Mouse (Mus musculus) erythroblast, embryonic 14.5 days (primary cell): ENCODE measurements at regions not wholly inside any gene's neighbourhood (a gene's known extent, or its start where the extent isn't known, plus 50 kb on each side); places are given as distances from the start of the nearest gene placed in this dataset.

Experiments used
- H3K27me3 ChIP-seq: 2 replicates; pipeline ENCODE4 v1.6.1; 2012; ENCODE audit warnings: inconsistent platforms; ENCODE audit not compliant: control insufficient read depth
- H3K36me3 ChIP-seq: 2 replicates; pipeline ENCODE4 v1.6.1; 2012; ENCODE audit warnings: mild to moderate bottlenecking, inconsistent platforms; ENCODE audit not compliant: control insufficient read depth
- H3K4me1 ChIP-seq: 2 replicates; pipeline ENCODE4 v1.6.1; 2012; ENCODE audit warnings: inconsistent platforms; ENCODE audit not compliant: control insufficient read depth
- H3K4me3 ChIP-seq: replicated peaks from 2 replicates; pipeline ENCODE3; 2012; ENCODE audit warnings: moderate library complexity, mild to moderate bottlenecking, inconsistent platforms
- H3K9me3 ChIP-seq: 2 replicates; pipeline ENCODE4 v1.6.1; 2012; ENCODE audit warnings: low read length, inconsistent platforms, mixed read lengths; ENCODE audit not compliant: control insufficient read depth
- GATA1 ChIP-seq: IDR thresholded peaks from 2 replicates; pipeline ENCODE4 v1.6.1; 2012; ENCODE audit warnings: low read length, inconsistent platforms, mixed read lengths
- TAL1 ChIP-seq: IDR thresholded peaks from 3 replicates; pipeline ENCODE4 v1.6.1; 2012; ENCODE audit warnings: low read length, inconsistent platforms, mixed read lengths

GRCm38 (mm10) chr4:93793104-93793503, 457.8 kb upstream of the Tusc1 start:
- no peak for TF ChIP-seq TAL1
- H3K36me3 ChIP-seq, result no peaks in the 10 kb centered on the region
- H3K27me3 ChIP-seq, result no peaks in the 10 kb centered on the region
- no peak overlapping the region for H3K4me3 ChIP-seq
- H3K9me3 ChIP-seq, result no peaks in the 10 kb centered on the region
- H3K4me1 ChIP-seq, result no peaks in the 10 kb centered on the region

DNA sequence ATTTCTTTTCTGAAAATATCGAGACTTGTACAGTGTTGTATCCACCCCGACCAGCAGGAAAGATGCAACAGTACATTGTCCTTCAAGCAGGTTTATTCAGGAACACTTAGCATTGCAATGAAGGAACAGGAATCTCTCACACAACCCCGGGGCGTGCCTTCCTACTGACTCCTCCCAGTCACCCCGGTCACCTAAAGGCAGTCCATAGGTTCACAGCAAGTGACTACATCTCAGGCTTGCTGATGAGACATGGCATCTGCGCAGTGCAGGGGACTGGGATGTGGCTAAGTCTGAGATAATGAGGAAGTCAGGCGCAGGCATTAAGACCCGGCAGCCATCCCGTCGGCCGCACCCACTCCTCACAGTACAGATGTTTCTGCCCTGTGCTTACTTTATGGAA, 454.8 kb upstream of the Tusc1 start:
- Histone ChIP-seq H3K9me3 (no peaks in the 10 kb centered on the region), H3K27me3 (no peaks in the 10 kb centered on the region), H3K36me3 (no peaks in the 10 kb centered on the region), H3K4me3 (no peak overlapping the region), H3K4me1 (no peaks in the 10 kb centered on the region)
- TF ChIP-seq TAL1 (no peak), GATA1 (no peak)

DNA sequence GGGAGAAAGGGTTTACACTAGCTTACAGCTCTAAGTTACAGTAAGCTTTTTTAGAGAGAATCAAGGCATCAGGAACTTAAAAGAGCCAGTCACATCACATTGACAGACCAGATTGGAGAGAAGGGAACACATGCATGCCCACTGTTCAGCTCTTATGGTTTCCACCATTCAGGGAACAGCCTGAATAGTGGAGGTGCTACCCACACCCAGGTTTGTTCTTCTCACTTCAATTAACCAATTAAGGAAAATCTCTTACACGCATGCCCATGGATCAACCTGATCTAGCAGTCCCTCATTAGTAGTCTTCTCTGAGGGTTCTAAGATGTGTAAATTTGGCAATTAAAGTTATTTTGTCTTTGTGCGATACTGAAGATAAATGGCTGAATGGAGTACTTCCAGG, 419.2 kb upstream of the Tusc1 start:
- Histone ChIP-seq H3K36me3 (no peaks in the 10 kb centered on the region), H3K9me3 (no peaks in the 10 kb centered on the region), H3K27me3 (no peaks in the 10 kb centered on the region), H3K4me1 (no peaks in the 10 kb centered on the region), H3K4me3 (no peak overlapping the region)
- TF ChIP-seq GATA1 (no peak), TAL1 (no peak)

- H3K4me3 ChIP-seq, result no peak overlapping the region
- H3K36me3 ChIP-seq, result no peaks in the 10 kb centered on the region
- H3K4me1 ChIP-seq, result no peaks in the 10 kb centered on the region
- no peaks in the 10 kb centered on the region for H3K9me3 ChIP-seq
- no peak for TF ChIP-seq TAL1
- no peaks in the 10 kb centered on the region for H3K27me3 ChIP-seq
Measured at GRCm38 (mm10) chr4:93746326-93746725, 411.0 kb upstream of the Tusc1 start.

DNA sequence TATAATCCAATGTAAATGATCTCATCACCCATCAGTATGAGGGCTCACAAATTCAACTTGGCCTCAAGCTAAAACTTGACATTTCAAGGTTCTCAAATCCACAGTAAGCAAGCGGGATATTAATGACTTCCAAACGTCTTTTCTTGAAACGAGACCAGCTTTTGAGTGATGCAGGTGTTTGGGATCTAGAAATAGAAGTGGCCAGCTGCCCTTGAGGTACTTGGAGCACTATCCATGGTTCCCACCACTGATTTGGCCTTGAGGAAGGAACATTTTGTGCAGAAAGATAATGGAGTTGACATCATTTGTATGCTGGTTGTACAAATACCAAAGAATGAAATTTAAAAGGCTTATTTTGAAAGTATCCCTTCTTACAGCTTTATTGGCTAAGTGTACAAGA, 378.4 kb upstream of the Tusc1 start:
- Histone ChIP-seq H3K4me1 (no peaks in the 10 kb centered on the region), H3K36me3 (no peaks in the 10 kb centered on the region), H3K27me3 (no peaks in the 10 kb centered on the region), H3K9me3 (no peaks in the 10 kb centered on the region), H3K4me3 (no peak overlapping the region)
- TF ChIP-seq TAL1, result no peak
- no peak for TF ChIP-seq GATA1

GRCm38 (mm10) chr4:93676403-93677039, 341.2 kb upstream of the Tusc1 start:
- Histone ChIP-seq H3K9me3 (no peaks in the 10 kb centered on the region), H3K4me3 (no peak overlapping the region), H3K27me3 (no peaks in the 10 kb centered on the region), H3K4me1 (no peaks in the 10 kb centered on the region), H3K36me3 (no peaks in the 10 kb centered on the region)
- no peak for TF ChIP-seq TAL1
- TF ChIP-seq GATA1, result no peak

DNA sequence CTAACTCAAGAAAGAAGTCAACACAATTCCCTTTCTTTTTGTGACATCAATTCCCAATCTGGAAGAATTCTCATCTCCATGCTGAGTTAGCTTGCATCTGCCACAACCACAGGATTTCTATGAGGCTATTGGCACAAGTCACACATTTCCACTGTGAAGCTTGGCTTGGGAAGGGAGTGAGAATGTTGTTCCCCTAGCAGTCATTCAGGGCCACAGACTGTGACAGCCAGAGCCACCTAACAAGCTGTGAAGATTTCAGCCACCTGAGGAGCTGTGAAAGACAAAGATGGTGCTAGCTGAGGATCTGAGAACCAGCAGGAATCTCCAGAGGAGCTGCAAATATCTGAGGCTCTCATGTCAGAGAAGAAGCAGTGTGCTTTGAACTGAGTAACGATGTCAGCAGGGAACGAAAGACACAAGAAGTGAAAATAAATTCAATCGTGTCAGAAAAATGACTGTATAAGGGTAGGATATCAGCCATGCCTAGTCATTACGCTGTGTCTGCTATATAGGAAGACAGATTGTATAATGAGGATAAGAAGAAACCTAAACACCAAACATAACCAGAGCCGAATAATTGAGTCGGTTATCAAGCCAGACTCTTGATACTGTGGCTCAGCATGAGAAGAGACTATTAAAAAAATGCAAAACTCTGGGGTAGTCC, 340.6 kb upstream of the Tusc1 start:
- Histone ChIP-seq H3K9me3 (no peaks in the 10 kb centered on the region), H3K4me3 (no peak overlapping the region), H3K36me3 (no peaks in the 10 kb centered on the region), H3K4me1 (no peaks in the 10 kb centered on the region), H3K27me3 (no peaks in the 10 kb centered on the region)
- TF ChIP-seq TAL1, result no peak
- TF ChIP-seq GATA1, result no peak

DNA sequence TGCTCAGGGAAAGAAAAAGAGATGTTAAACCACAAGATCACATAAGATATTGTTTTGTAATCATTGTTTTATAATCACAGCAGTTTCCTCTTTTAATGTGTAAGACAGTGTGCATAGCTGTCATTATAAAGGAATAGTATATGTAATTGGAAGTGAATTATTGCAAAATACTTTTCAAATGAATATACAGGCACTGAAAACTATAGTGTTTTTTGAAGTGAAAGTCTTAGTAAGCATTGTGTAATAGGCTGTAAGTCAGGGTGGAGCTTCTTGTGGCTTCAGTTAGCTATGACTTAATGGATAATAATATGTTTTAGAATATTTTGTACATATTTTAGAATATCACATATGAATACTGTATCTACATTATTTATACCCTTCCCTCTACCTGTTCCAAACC, 333.7 kb upstream of the Tusc1 start:
- no peak overlapping the region for H3K4me3 ChIP-seq
- no peak for TF ChIP-seq GATA1
- TF ChIP-seq TAL1, result no peak
- H3K27me3 ChIP-seq, result no peaks in the 10 kb centered on the region
- no peaks in the 10 kb centered on the region for H3K4me1 ChIP-seq
- H3K9me3 ChIP-seq, result no peaks in the 10 kb centered on the region
- H3K36me3 ChIP-seq, result no peaks in the 10 kb centered on the region

- no peak for TF ChIP-seq TAL1
- no peak for TF ChIP-seq GATA1
- H3K9me3 ChIP-seq, result no peaks in the 10 kb centered on the region
- H3K4me3 ChIP-seq, result no peak overlapping the region
- no peaks in the 10 kb centered on the region for H3K36me3 ChIP-seq
- H3K27me3 ChIP-seq, result no peaks in the 10 kb centered on the region
- H3K4me1 ChIP-seq, result no peaks in the 10 kb centered on the region
Measured at GRCm38 (mm10) chr4:93664293-93664692, 329.0 kb upstream of the Tusc1 start.

DNA sequence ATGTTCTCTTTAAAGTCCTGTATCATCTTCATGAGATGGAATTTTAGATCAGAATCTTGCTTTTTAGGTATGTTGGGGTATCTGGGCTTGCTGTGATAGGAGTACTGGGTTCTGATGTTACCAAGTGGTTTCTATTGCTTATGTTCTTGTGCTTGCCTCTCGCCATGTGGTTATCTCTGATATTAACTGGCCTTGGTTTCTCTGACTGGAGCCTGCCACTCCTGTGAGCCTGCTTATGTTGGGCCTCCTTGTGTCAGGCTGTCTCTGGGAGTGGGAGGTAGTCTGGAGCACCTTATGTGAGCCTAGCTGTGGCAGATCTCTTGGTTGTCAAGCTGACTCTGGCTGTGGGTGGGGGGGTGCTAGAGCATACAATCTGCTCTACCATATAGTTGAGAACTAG, 302.9 kb upstream of the Tusc1 start:
- no peak overlapping the region for H3K4me3 ChIP-seq
- H3K4me1 ChIP-seq, result peaks cover 11% of the 10 kb centered on the region
- no peaks in the 10 kb centered on the region for H3K27me3 ChIP-seq
- H3K9me3 ChIP-seq, result no peaks in the 10 kb centered on the region
- no peak for TF ChIP-seq TAL1
- no peak for TF ChIP-seq GATA1
- no peaks in the 10 kb centered on the region for H3K36me3 ChIP-seq
